Mouse (Mus musculus) cerebellum, postnatal 4 days (tissue): ENCODE results near the gene Thoc7.
A peak's percentile ranks its signal among the peaks of the same experiment; 100 is the strongest.
"Not testable (repeated sequence)": the region's sequence is repeated elsewhere in the genome, so short reads cannot be mapped to it uniquely, and the experiment has no call there.

Source experiments
- DNase-seq, 2 experiments: peaks; one replicate each; pipeline ENCODE4 v3.0.0; 2022; ENCODE audit warnings: low spot score in 2 of 2, mixed read lengths in 1 of 2

Gene Thoc7

DNA sequence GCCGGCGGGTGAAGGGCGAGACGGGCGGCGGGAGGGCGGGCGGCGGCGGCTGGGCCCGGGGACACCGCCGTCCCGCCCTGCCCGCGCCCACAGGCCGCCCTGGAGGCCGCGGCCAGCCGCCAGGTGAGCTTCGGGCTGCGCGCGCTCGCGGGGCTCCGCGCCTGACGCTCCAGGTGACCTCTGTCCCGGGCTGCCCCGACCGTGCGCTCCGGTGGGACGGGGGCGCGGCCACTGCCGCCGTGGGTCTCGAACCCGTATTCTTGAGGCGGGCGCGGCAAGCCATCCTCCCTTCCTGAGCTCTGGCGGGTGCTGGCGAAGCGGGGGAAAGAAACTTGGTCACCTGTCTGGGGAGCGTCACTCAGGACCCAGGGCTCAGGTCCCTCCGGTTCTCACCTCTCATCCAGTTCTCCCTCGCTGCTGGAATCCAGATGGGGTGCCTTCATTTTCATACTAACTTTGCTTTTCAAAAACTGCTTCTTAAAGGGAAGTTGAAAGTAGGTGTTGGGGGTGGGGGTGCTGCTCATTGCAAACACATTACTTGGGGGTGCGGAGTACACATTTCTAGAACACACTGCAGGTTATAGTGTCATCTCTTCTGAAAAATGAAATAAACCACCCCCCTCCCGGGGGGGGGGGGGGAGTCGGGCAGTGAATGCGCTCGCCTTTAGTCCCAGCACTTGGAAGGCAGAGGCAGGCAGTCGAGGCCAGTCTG lies at the start of gene Thoc7, which contains the start of gene Atxn7:
Gene Thoc7 (minus strand): TSS at position 452 of the 712 bp plus-strand sequence.
Gene Atxn7 (plus strand): TSS at position 40 of the 712 bp plus-strand sequence.
- peak; percentile 31 to 45 for DNase-seq

DNA sequence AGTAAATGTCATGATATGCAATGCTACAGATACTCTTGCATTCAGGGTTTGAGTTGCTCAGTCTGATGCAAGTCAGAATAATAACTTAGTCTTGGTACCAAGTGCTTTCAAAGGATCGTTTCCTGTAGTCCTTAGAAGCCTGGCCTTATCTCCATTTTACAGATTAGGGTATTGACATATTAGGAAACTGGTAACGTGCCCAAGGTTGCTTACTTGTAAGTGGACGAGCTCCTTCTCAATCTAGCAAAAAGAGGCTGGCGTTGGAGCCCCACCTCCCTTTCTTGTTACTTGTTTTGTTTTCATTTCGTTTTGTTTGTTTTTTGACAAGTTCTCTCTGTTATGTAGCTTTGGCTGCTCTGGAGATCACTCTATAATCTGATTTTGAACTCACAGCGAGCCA lies 48.1 kb upstream of the Thoc7 start:
- no peak for DNase-seq

DNA sequence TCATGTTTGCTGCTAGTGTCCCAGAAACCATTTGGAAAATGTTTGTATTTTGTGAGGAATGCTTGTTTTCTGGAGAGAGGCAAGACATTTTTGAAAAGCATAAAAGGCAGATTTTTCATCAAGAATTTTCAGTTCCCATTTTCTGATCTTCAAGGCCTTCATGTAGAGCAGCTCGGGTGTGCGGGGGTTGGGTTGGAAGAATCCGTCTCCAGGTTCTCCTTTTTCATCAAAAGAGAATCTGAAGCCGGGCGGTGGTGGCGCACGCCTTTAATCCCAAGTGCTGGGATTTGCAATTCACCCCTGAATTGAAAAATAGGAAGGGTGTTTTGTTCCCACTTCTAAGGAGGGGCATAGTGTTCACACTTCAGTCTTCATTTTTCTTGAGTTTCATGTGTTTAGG lies 41.1 kb upstream of the Thoc7 start:
- no peak for DNase-seq

DNA sequence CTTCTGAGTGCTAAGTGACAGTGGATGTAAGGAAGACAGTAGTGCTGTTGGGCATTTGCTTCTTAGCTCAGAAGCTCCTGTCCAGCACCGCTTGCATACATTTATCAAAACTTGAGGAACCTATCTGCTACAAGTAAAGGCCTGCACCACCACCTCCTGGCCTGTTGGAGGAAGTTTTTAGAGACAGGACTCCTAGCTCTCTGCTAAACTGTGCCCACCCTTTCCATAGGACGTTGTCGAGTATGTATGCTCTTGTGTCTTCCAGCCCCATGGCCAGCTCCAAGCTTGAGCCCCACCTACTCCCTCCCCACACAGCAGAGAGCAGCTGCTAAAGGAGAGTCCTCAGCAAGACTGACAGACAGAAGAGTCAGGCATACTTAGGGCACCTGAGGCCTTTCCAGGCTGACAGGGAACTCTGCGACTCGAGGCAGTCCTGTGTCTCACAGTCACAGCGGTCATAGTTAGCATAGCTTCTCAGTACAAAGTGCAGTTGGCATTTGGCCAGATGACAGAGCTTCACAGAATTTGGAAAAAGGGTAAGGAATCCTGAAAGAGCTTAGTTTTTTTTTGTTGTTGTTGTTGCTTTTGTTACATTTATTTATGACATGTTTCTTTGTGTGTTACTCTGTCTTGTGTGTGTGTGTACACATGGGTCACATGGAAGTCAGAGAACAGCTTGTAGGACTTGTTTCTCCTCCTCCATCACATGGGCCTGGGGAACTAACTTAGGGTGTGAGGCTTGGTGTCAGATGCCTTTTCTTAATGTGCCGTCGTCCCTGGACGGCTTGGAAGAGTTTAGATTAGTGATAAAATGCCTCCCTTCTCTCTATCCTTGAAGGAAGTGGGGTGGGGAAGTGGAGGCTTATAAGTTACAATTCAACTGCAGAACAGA lies 33.8 kb upstream of the Thoc7 start:
- DNase-seq, result no peak

DNA sequence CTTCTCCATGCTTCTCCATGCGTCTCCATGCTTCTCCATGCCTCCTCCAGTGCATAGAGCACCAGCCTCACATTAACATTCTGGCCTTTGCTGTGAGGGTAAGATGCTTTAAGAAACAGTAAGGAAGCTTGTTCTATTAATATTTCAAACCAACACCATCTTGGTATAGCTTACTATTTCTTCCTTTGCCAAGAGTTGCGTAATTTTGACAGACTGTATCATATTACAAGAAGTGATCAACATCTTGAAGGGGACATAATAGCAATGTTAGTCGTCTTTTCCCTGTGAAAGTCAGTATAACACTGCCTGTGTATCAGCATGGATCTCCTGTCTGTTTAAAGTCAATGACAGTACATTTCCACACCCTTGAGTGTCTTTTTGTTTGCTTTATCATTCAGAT lies 29.1 kb upstream of the Thoc7 start:
- DNase-seq, result no peak

DNA sequence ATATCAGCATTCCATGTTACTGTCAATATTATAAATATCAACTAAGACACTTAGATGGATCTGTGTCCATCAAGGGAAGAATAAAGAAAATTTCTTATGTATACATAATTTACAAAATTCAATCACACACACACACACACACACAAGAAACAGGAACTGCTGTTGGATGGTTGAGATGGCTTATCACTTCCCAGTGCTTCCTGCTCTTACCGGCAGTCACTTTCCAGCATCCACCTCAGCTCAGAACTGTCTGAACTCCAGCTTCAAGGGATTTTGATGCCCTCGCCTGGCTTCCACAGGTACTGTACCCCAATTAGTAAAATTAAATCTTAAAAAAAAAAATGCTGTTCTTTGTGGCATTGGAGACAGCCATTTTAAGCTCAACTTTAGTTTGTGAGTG lies 26.7 kb upstream of the Thoc7 start:
- no peak for DNase-seq

DNA sequence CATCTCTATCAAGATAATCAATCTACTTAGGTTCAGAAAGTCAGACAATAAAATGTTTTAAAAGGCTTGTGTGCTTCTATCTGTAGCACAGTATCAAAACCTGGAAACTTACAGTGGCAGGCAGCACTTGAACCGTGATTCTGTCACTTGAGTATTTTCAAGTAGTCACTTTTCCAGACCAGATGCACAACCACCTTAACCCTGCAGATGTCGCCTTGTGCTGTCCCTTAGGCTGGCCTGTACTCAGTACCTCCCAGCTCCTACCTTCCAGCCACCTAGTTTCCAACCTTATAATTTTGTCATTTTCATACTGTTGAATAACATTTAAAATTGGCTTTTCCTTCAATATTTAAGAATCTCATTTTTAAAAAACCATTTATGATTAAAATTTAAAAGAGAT lies 20.5 kb upstream of the Thoc7 start:
- no peak for DNase-seq

DNA sequence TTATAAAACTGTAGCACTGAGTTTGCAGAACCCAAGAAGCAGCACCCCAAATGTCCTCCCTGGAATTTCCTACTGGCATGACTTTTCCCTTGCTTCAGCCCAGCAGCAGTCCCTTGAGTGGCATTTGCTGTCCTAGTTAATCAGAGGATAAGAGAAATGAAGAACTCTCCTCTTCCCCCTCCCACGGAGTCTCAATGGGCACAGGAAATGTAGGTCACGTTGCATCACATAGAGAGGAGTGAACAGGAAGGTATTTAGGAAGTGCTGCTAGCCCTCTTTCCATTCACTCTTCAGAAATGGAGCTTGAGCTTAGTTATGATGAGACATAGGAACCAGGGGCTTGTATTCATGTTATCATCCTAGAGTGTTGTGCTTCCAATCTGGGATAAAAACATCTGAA lies 19.6 kb upstream of the Thoc7 start:
- DNase-seq, result no peak

DNA sequence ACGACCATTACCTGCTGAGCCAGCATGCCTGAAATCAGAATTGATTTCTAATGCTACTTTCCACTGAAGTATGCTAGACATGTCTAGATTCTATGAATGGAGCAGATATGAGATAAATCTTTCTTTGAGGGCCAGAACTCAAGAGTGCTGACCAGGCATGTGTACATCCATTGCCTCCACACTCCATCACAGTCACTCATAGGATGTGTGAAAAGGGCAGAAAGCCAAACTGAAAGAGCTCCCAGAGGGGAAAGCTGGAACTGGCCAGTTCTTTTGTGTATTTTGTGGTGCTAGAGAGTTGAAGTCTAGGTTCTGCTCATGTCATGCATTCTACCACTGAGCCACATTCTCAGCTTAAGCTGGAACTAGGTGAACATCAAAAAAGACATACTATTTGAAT lies 15.8 kb upstream of the Thoc7 start:
- DNase-seq, result no peak

DNA sequence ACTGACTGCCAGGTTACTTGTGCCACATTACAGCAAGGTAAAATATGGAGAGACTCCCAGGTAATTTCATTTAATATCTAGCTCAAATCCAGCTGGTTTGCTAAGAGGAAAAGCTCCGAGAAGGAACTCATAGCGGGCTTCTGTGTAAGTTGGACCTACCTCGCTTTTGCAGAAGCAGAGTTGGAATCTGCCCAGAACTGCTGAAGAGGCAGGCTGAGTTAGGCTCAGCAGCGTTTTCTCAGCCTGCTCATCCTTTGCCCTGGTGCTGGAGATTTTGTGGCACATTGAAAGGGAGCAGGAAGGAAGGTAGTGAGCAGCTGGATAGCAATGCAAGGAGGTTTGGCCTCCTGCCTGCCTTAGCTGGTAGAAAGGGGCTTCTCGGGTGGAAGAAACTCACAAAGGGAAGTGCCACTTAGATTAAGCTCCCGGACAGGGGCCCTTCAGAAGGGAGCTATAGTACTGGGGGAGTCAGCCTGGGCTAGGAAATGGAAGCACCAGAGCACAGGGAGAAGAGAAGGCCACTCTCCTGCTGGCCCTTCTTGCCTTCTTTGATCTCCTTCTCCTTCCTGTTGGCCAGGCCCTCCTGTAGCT lies 10.1 kb upstream of the Thoc7 start:
- DNase-seq, result no peak

DNA sequence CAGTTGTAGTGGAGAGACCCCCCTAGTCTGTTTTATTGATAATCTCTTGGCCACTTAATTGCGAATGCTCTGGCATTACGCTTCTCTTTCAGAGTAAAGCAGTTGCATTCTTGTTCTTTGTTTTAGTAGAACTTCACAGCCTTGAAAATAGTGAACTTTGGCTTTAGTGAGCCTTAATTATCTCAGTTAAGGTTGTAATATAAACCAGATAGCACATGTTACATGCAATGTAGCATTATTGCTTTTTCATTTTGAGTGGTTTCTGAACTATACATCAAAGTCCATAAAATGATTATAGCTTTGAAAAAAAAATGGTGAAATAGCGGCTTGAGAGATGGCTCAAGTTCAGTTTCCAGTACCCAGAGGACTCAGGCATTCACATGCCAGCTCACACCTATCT lies 8.9 kb upstream of the Thoc7 start:
- DNase-seq, result no peak

DNA sequence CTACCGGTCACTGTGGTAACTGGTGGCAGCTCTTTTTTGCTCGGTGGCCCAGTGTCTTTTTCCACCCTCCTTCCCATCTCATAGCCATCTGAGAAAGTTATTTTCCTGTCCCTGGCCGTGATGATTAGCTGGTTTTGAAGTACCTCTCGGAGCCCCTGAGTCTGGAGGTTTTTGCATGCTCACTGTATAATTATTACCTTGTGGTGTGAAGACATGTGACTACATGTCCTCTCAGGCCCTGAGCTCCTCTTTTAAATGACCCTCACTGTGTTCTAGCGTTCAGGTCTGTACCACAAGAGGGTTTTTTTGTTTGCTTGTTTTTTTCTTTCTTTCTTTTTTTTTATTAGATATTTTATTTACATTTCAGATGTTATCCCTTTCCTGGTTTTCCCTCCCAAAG lies 6.8 kb upstream of the Thoc7 start:
- no peak for DNase-seq

DNA sequence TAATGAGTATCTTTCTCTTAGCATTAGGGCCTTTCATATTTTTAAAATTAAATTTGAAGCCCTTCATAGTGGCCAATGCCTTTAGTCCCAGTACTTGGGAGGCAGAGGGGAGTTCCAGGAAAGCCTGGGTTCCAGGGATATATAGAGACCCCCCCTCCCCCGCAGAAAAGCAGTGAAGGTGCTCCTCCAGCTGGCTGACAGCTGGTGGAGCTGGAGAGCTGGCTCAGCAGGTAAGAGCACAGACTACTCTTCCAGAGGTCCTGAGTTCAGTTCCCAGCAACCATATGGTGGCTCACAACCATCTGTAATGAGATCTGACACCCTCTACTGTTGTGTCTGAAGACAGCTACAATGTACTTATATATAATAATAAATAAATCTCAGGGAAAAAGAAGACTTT lies 6.0 kb upstream of the Thoc7 start:
- no peak for DNase-seq

DNA sequence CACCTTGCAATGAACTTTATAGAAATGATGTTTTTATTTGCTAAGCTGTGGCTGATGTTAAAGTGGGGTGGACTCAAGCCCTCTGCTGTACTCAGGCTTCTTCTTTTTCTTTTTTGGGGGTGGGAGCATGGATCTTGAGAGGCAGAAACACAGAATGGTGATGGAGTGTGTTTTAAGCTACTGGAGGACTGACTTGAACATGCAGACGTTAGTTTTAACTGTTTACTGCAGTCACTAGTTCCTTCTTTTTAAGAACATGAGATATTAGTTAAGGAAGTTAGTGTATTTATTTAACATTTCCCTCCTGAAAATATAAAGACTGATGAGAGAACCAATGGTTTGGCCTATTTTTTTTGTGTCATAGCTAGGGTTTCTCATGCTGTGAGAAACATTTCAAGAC lies 1.9 kb upstream of the Thoc7 start:
- DNase-seq, result no peak

DNA sequence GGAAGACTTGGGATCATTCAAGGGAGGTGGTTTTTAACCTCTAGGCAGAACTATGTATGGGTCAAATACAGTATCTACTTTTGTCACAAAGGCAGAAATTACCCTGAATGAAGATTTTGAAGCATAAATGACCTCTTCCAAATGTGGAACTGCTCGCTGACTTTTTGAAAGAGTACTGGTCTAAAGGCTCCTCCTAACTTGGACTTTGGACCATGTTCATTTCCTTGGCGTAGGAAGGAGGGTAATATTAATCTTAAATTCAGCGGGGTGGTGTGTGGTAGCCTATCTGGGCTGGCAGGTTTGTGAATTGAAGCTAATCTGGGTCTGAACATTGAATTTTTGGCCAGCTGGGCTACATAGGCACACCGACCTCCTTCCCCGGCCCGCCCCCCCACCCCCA lies 824 bp upstream of the Thoc7 start:
- DNase-seq, result no peak

DNA sequence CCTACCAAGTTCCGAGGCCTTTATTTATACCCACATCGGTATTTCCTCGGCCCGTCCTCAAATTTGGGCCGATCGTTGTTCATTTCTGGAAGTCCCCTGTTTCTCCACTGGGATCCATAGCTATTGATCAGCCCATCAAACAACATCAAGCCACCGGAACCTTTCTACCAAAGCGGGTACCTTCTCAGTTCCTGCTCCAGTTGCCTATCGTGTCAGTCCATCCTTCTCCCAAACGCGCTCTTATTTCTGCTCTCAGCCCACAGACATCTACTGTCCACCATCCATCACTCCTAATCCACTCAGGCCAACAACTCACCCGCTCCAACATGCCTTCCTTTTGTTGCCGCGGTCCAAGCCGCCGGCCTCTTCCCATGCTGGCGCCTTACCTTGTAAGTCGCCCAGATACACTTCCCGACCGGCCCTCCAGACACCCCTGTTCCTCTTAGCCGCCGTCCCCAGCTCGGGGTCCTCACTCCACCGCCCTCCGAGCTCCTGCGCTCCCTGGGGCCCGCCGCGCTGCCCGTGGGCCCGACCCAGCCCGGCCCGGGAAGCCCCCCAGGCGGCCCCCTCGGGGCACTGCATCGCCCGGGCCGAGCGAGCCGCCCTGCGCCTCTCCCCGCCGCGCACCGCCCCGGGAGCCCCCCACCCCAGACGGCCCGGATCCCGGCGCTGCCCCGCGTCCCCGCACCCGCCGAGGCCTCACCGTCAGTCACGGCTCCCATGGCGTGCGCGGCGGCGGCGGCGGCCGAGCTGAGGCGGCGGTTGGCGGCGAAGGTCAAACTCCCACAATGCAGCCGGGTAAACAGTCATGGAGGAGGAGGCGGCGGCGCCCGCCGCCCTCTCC lies 948 bp downstream of the Thoc7 start:
- peak; percentile 38 to 67 for DNase-seq

DNA sequence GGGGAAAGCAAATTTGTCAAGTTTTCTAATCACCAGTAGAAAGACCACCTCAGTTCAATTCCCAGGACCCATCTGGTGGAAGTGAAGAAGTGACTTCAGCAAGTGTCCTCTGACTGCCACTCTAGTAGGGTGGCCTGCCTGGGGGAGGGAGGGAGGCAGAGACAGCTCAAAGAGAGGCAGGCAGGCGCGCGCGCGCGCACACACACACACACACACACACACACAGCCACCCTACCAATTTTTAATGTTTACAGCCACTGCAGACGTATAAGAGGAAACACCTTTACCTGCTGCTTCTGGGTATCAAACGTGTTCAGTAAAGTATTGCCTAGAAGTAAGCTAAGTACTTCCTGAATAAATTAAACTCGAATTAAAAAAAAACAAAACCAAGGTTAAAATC lies 1.6 kb downstream of the Thoc7 start:
- peak in 1 of 2 experiments; percentile 24 for DNase-seq

DNA sequence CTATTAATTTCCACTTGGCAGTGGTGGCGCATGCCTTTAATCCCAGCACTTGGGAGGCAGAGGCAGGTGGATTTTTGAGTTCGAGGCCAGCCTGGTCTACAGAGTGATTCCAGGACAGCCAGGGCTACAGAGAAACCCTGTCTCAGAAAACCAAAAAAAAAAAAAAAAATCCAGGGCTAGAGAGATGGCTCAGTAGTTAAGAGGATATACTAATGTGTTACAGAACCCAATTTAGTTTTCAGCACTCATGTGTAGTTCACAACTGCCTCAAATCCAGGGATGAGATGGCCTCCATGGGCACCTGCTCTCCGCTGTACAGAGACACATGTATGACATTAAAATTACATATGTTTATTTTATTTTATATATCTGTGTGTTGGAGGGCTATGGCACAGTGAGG lies 9.5 kb downstream of the Thoc7 start:
- not testable (repeated sequence) for DNase-seq

DNA sequence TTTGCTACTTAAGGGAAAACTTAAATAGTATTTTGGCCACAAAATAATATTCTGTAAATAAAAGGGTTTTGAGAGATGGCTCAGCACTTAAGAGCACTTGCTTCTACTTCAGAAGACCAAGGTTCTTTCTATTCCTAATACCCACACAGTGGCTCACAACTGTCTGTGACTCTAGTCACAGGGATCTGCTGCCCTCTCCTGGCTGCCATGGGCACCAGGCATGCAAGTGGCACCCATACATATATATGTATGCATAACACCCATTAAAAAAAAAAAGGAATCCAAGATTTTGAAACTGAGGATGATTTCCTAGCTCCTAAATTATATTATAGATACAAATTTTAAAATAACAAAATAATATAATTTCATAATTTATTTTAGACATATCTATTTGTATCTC lies 11.3 kb downstream of the Thoc7 start:
- DNase-seq, result no peak

DNA sequence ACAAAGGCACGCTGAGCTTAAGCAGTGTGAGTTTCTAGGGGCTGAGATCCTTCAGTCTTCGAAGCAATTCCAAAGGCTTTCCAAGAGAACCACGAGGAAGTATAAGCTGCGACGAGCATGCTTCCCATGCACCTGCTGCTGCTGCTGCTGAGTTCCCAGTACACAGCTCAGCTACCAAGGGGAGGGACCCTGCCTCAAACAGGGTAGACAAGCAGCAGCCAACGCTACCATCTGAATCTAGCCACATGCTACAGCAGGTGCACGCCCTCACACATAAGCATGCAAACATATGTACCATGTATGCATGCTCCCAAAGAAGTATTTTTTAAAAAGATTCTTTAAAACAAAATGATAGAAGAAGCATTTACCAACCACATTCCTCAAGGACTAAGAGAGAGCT lies 13.3 kb downstream of the Thoc7 start:
- DNase-seq, result no peak

DNA sequence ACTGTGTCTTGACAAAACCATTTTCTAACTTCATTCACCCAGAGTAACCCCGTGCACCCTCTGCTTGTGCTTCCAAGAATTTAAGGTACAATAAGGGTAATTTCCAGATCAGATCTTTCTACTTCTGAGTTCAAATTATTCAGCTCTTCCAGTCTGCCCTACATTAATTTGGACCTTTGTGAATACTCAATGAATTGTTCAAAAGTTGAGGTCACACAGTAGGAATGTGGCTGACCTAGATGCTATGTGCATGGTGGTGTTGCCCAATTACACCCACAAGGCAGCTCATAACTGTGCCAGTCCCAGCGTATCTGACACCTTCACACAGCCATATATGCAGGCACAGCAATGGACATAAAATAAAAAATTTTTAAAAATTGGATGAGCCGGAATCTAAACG lies 17.0 kb downstream of the Thoc7 start:
- DNase-seq, result no peak

DNA sequence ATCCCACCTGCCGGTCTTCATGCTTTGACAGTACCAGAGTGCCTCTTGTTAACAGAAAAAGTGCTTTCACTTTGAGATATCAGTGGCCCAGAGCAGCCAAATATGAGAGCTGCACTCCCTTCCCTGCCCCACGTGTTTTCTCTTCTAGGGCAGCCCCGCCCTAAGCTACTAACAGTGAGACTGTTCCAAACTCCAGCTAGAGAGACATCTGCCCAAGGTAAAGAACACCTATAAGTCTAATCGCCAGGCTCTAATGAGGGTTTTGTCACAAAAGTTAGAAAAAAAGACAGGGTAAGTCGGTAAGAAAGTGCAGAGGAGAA lies 27.6 kb downstream of the Thoc7 start:
- DNase-seq, result no peak
